ENCODE assay signal across 8 mouse cellular contexts in genomic region chr6:52838691-52839090, GRCm38 (mm10).
DNase-seq lines count a peak whose midpoint lies in the region; ATAC-seq and TF ChIP-seq lines count a peak whose summit lies in the region.

No protein-coding gene starts in this region.

- peaks cover 19% of the 10 kb centered on the region for H3K27me3 ChIP-seq in embryonic facial prominence, embryonic 10.5 days (replicated peaks; ENCODE audit: low read depth, poor library complexity, severe bottlenecking)
- H3K27me3 ChIP-seq in midbrain, embryonic 15.5 days (replicated peaks) = no peaks in the 10 kb centered on the region
- H3K27me3 ChIP-seq in spleen, adult 2 months (ENCODE audit: control insufficient read depth, insufficient read depth, low read length) = no peaks in the 10 kb centered on the region

- no peak overlapping the region for H3K27ac ChIP-seq in embryonic facial prominence, embryonic 10.5 days (replicated peaks)
- H3K27ac ChIP-seq in midbrain, embryonic 15.5 days = peak overlapping the region; percentile 2; the same call in 1 of the 2 replicates
- H3K27ac ChIP-seq in spleen, adult 2 months (ENCODE audit: insufficient read depth, low read length) = no peak overlapping the region

- H3K4me2 ChIP-seq in midbrain, embryonic 15.5 days = no peak overlapping the region; the same call in 1 of the 2 replicates

- ATAC-seq in granulocyte monocyte progenitor cell, adult 5-6 weeks (replicated peaks; ENCODE audit: poor library complexity, severe bottlenecking) = 0 out of 2 replicates have a peak, but pooled peaks have one; percentile 35
- peak; percentile 72 for ATAC-seq in midbrain, embryonic 15.5 days (replicated peaks)

- H3K4me3 ChIP-seq in embryonic facial prominence, embryonic 10.5 days = no peak overlapping the region
- no peak overlapping the region for H3K4me3 ChIP-seq in midbrain, embryonic 15.5 days
- H3K4me3 ChIP-seq in spleen, adult 2 months (ENCODE audit: extremely low read depth, insufficient read depth, insufficient read length) = no peak overlapping the region

- TF ChIP-seq CTCF in spleen, adult 2 months (IDR thresholded peaks at IDR 0.05; ENCODE audit: extremely low read depth, insufficient read depth, insufficient read length, insufficient replicate concordance) = peak; percentile 56; the same call in 1 of the 2 replicates

- TF ChIP-seq POLR2A in spleen, adult 2 months (IDR thresholded peaks at IDR 0.05; ENCODE audit: low read depth, low read length) = no peak

- H3K9me3 ChIP-seq in embryonic facial prominence, embryonic 10.5 days = no peaks in the 10 kb centered on the region
- no peaks in the 10 kb centered on the region for H3K9me3 ChIP-seq in midbrain, embryonic 15.5 days

- 2% methylated on average over 8 of the region's 8 CpGs for WGBS in embryonic facial prominence, embryonic 10.5 days
- WGBS in midbrain, embryonic 15.5 days = 2% methylated on average over 8 of the region's 8 CpGs
- WGBS in spleen, adult 2 months = 12% methylated on average over 8 of the region's 8 CpGs

- intact Hi-C loops in left cerebral cortex, postnatal 4 days (cut with DNase I) = loop anchor here (5.0 kb wide), 1 partner anchor 566 kb away; no protein-coding TSS in a partner anchor

- H3K36me3 ChIP-seq in embryonic facial prominence, embryonic 10.5 days (replicated peaks) = no peaks in the 10 kb centered on the region
- no peaks in the 10 kb centered on the region for H3K36me3 ChIP-seq in midbrain, embryonic 15.5 days (replicated peaks)
- H3K36me3 ChIP-seq in spleen, adult 2 months (ENCODE audit: control insufficient read depth, insufficient read depth, low read length) = no peaks in the 10 kb centered on the region

- peak; percentile 98 for DNase-seq in 3T3-L1 (ENCODE audit: low read depth, low spot score)
- DNase-seq in adrenal gland, postnatal 14 days = peak; percentile 88
- DNase-seq in embryonic facial prominence, embryonic 10.5 days (ENCODE audit: low spot score) = peak; percentile 87
- peak; percentile 67 for DNase-seq in kidney, adult 11 months
- peak; percentile 90 for DNase-seq in left cerebral cortex, postnatal 4 days
- peak; percentile 21 to 48 for DNase-seq in spleen, adult 2 months (ENCODE audit: low read depth in 1 of 2, low spot score in 2 of 2)

- H3K4me1 ChIP-seq in embryonic facial prominence, embryonic 10.5 days = peaks cover 39% of the 10 kb centered on the region
- H3K4me1 ChIP-seq in midbrain, embryonic 15.5 days = peaks cover 24% of the 10 kb centered on the region
- peaks cover 5% of the 10 kb centered on the region; the same call in 1 of the 2 replicates for H3K4me1 ChIP-seq in spleen, adult 2 months (ENCODE audit: control insufficient read depth, insufficient read depth, insufficient read length)

- H3K9ac ChIP-seq in midbrain, embryonic 15.5 days = no peak overlapping the region

Comparison
In these comparisons a context has a peak if more than half of its experiments do, and no peak if none do; other contexts are left out.
1. DNase-seq: peak in every context shown above with its lines; median percentile 98 in 3T3-L1; 90 in left cerebral cortex, postnatal 4 days; 88 in adrenal gland, postnatal 14 days; 87 in embryonic facial prominence, embryonic 10.5 days; 67 in kidney, adult 11 months; 34 in spleen, adult 2 months.